Mouse (Mus musculus): ENCODE results near the gene Tctex1d4.

Tctex1d4 gene

DNA sequence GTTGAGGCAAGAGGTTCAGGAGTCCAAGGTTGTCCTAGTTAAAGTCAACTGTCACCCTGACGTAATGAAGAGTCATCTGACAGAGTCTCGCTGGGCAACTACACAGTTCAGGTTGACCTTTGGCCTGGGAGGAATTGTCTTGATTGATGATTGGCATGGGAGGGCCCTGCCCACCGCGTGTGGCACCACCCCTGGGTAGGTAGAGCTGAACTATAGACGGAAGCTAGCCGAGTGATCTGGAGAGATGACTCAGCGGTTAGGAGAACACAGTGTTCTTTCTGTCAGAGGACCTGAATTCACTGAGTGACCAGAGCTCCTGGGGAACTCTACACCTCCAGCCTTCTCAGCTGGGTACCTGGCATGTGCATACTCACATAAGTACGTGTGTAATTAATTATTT, 9.4 kb downstream of the Tctex1d4 start:
- CTCF ChIA-PET = no interaction called here

GRCm38 (mm10) chr4:117138295-117139216, 12.0 kb downstream of the Tctex1d4 start:
- CTCF ChIA-PET = interaction anchor here (0.6 to 2.8 kb wide), 5 partner anchors 12 to 367 kb away, joined by 3 to 17 read pairs (median 6); partner anchors contain the start of gene Tctex1d4

DNA sequence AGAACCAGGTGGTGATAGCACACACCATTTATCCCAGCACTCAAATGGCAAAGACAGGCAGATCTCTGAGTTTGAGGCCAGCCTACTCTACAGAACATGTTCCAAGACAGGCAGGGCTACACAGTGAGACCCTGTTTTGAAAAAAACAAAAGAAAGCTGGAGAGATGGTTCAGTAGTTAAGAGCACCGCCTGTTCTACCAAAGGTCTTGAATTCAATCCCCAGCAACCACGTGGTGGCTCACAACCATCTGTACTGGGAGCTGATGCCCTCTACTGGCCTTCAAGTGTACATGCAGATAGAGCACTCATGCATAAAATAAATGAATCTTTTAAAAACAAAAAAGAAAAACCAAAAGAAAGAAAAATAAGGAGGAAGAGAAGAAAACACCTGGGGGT, 12.6 kb downstream of the Tctex1d4 start:
- CTCF ChIA-PET = interaction anchor here (0.6 to 2.8 kb wide), 7 partner anchors 13 to 368 kb away, joined by 3 to 17 read pairs (median 6); partner anchors contain the start of gene Tctex1d4

DNA sequence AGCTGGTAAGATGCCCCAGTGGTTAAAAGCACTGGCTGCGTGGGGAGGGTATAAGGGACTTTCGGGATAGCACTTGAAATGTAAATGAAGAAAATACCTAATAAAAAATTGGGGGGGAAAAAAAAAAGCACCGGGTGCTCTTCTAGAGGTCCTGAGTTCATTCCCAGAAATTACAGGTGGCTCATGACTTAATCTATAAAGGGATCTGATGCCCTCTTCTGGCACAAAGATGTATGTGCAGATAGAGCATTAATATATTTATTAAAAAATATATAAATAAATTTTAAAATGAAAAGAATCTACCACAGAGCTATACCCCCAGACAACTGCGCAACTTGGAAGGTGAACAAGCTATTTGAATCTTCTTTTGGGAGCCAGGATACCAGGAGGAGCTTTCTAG, 14.0 kb downstream of the Tctex1d4 start:
- CTCF ChIA-PET = interaction anchor here (1.0 to 2.8 kb wide), 2 partner anchors 20 to 138 kb away, joined by 6 to 17 read pairs; no protein-coding TSS in a partner anchor

GRCm38 (mm10) chr4:117143023-117143422, 16.4 kb downstream of the Tctex1d4 start:
- CTCF ChIA-PET = no interaction called here

DNA sequence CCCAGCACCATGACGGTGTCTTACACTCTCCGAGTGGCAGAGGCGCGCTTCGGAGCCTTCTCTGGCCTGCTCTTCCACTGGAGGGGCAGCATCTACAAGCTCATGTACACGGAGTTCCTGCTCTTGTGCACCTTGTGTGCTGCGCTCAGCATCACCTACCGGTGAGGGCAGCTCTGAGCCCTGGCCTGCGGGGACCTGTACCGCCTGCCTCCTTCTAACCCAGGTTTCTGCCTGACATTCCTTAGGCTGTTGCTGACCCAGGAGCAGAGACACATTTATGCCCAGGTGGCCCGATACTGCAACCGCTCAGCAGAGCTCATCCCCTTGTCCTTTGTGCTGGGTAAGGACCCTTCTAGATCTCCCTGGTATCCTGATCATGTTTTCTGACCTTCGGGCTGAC, 18.7 kb downstream of the Tctex1d4 start:
- CTCF ChIA-PET = no interaction called here

DNA sequence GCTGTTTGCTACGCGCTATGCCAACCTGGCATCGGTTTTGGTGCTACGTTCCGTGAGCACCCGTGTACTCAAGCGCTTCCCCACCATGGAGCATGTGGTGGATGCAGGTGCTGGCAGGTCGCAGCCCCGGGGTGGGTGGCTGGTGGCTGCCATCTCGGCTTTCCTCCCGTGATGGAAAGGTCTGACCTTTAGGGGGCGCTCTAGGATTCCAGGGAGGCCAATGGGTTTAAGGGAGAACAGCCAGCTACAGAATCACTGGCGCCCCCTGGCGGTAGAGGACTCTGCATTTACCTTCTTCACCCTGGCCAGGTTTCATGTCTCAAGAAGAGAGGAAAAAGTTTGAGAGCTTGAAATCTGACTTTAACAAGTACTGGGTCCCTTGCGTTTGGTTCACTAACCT, 19.6 kb downstream of the Tctex1d4 start:
- CTCF ChIA-PET = interaction anchor here (0.7 to 1.0 kb wide), 2 partner anchors 20 to 35 kb away, joined by 3 read pairs; partner anchors contain the start of gene Btbd19

DNA sequence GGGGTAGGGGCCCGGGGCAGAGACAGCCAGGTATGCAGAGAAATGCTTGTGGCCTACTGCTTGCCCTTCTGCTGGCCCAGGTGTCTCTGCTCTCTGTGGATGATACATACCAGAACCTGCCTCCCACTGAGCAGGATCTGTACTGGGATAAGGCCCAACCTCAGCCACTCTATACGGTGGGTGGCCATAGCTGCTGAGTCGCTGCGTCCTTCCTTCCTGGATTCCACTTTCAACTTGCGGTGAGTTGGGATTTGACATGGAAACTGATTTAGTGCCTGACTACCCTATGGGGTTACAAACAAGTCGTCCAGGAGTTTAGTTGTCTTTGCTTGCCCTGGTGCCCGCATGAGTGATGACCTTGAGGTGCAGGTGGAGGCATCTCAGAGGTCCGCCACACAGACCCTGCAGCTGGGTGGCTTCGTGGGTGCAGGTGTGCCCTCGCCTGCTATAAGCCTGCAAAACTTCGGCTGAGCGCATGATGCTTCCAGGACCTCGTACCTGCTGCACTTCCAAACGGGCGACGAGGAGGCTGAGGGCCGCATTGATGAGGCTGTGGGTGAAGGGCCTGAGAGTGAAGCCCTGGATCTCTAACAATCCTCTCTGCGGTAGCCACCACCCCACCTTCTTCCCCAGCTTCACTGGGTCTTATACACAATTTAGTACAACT, 21.6 kb downstream of the Tctex1d4 start:
- CTCF ChIA-PET = no interaction called here

DNA sequence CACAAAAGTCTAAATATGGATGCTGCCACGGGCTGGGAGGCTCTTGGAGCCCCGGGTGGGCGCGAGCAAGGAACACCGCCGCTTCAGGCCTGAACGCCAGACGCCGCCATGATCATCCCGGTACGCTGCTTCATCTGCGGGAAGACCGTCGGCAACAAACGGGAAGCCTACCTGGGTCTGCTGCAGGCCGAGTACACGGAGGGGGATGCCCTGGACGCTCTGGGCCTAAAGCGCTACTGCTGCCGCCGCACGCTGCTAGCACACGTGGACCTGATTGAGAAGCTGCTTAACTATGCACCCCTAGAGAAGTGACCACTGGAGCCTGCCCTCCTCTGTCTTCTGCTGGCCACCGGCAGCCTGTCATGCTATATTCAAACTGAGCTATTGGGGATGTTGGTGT, 22.2 kb downstream of the Tctex1d4 start:
- CTCF ChIA-PET = interaction anchor here (0.6 kb wide), 1 partner anchor 103 kb away, joined by 3 read pairs; no protein-coding TSS in a partner anchor

DNA sequence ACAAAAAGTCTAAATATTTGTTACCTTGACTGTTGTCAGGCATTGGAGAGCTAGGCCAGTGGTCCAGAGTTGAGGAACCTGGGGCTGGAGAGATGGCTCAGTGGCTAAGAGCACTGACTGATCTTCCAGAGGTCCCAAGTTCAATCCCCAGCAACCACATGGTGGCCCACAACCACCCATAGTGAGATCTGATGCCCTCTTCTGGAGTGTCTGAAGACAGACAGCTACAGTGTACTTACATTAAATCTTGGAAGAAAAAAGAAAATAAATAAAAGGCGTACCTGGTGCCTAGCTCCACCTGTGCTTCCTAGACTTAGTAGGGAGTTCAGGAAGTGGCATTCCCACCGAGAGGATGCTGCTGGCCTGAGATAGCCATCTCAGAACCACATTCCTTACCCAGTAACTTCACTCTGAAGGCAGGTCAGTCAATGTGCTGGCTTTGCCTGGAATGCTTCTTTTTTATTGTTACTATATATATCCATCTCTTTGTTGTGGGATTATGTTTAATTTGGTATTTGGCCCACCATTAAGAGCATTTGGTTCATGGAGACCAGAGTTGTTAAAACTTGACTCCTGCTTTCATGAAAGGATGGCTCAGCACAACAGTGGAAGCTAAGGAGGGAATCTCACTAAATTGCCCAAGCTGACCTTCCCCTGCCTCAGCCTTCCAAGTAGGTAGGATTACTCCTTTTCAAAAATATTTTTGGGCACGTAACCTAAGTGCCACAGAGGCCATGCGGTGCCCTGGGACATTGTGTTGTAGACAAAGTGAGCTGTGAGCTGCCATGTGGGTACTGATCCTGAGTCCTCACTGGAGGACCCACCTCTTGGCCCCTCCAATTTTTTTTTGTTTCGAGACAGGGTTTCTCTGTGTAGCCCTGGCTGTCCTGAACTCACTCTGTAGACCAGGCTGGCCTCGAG, 23.0 kb downstream of the Tctex1d4 start:
- CTCF ChIA-PET = interaction anchor here (0.6 kb wide), 1 partner anchor 103 kb away, joined by 3 read pairs; no protein-coding TSS in a partner anchor

- CTCF ChIA-PET = interaction anchor here (0.6 kb wide), 1 partner anchor 80 kb away, joined by 4 read pairs; no protein-coding TSS in a partner anchor
Observed at GRCm38 (mm10) chr4:117150212-117150733, 23.7 kb downstream of the Tctex1d4 start.

DNA sequence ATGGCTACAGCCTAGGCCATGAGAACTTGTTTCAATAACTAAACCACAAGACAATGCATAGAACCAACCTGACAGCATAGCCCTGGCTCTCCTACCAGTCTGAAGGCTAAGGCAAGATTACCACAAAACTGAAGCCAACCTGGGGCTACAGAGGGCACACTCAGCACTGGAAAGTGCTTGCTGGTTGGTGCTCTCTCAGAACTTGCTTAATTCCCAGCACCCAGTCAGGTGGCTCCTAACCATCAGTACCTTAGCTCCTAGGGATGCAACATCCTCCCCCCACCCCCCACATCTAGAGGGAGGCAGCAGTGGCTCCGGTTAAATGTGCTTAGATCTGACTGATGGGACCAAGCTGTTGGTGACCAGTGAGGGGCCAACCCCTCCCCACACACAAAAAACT, 24.8 kb downstream of the Tctex1d4 start:
- CTCF ChIA-PET = interaction anchor here (0.6 to 1.4 kb wide), 3 partner anchors 26 to 102 kb away, joined by 3 to 4 read pairs (median 4); partner anchors contain the start of gene Btbd19

DNA sequence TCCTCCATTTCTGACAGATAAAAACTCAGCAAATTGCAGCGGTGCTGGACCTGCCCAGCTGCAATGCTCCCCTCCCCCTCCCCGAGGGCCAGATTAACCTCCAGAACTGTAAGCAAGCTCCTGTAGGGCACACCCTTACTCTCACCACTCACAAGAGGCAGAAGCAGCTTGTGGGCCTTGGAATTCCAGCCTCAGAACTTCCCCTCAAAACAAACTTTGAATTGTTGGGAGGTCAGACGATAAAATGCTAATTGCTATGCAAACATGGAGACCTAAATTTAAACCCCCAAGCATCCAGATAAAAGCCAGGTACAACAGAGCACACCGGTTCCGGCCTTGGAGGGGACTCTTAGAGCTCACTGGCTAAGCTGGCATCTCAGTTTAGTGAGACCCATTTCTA, 26.1 kb downstream of the Tctex1d4 start:
- CTCF ChIA-PET = interaction anchor here (0.5 to 1.4 kb wide), 3 partner anchors 27 to 521 kb away, joined by 3 to 4 read pairs (median 3); partner anchors contain the start of genes Btbd19, Mutyh and Toe1

- CTCF ChIA-PET = interaction anchor here (0.6 to 0.8 kb wide), 2 partner anchors 161 to 677 kb away, joined by 3 to 4 read pairs; partner anchors contain the start of gene Urod
Observed at GRCm38 (mm10) chr4:117155020-117155791, 28.6 kb downstream of the Tctex1d4 start.

- CTCF ChIA-PET = interaction anchor here (0.6 to 0.8 kb wide), 3 partner anchors 146 to 677 kb away, joined by 3 to 4 read pairs (median 3); partner anchors contain the start of gene Urod
Observed at GRCm38 (mm10) chr4:117155792-117156355, 29.3 kb downstream of the Tctex1d4 start, which contains the start of gene Rps8. Rps8 (minus strand) TSS chr4:117156243.

DNA sequence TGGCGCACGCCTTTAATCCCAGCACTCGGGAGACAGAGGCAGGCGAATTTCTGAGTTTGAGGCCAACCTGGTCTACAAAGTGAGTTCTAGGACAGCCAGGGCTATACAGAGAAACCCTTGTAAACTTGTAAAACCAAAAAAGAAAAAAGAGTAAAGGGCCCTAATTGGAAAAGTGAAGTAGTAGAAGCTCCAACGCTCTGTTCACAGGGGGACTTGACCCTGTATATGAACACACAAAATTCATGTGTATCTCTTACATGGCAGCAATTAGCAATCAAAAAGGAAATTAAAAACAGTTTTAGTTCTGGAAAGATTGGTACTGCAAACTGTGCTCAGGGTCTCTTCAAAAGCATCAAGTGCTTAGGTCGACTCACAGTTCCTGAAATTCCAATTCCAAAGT, 29.8 kb downstream of the Tctex1d4 start:
- CTCF ChIA-PET = interaction anchor here (0.6 to 0.8 kb wide), 5 partner anchors 26 to 678 kb away, joined by 3 to 4 read pairs (median 3); partner anchors contain the start of genes Kif2c and Urod

GRCm38 (mm10) chr4:117159666-117160065, 33.1 kb downstream of the Tctex1d4 start:
- CTCF ChIA-PET = no interaction called here

GRCm38 (mm10) chr4:117161183-117161582, 34.6 kb downstream of the Tctex1d4 start:
- CTCF ChIA-PET = no interaction called here

DNA sequence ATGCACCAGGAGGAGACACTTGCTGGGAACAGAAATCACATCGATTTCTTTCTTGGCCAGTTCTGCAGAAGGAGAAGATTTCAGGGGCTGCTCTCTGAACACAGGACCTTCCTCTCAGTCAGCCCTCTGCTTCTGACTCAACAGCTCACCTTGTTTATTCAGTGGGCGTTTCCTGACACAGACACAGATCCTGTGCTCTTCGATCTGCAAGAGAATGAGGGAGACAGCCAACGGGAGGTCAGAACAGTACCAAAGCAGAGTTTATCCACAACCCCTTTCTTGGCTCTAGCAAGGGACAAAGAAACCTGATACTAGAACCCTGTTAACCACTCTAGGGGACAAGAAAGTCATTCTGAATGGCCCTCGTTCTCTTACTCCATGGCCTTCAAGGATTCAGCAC, 43.3 kb downstream of the Tctex1d4 start:
- CTCF ChIA-PET = no interaction called here

Measured in spleen, embryonic (tissue).